Mouse (Mus musculus) midbrain, embryonic 16.5 days (tissue): ENCODE measurements around the gene Abl2. TPM values are rescaled to one million over a fixed set of nuclear protein-coding genes. Genes with fewer than 3 reads are reported as not detected.

Source experiments
- ATAC-seq: fragments of 200-750 bp; cut with Nextera tagmentation; 2 replicates; pipeline ENCODE4 v1.8.0; 2017; ENCODE audit warnings: moderate TSS enrichment
- H3K27ac ChIP-seq: fragments of 300-500 bp; sonication (generic); 2 replicates; pipeline ENCODE4 v1.5.1; 2014; ENCODE audit warnings: mild to moderate bottlenecking, low read length, mixed read lengths
- H3K27me3 ChIP-seq: fragments of 300-500 bp; sonication (generic); 2 replicates; pipeline ENCODE4 v1.6.1; 2014; ENCODE audit warnings: low read depth, low read length, mixed read lengths; ENCODE audit not compliant: control insufficient read depth, insufficient read depth
- H3K36me3 ChIP-seq: fragments of 300-500 bp; sonication (generic); 2 replicates; pipeline ENCODE4 v1.6.1; 2014; ENCODE audit warnings: mild to moderate bottlenecking, low read length, moderate library complexity, mixed read lengths; ENCODE audit not compliant: control insufficient read depth, insufficient read depth
- H3K4me1 ChIP-seq: fragments of 300-500 bp; sonication (generic); 2 replicates; pipeline ENCODE4 v1.6.1; 2014; ENCODE audit warnings: mild to moderate bottlenecking, low read length, mixed read lengths; ENCODE audit not compliant: control insufficient read depth, insufficient read depth
- H3K4me2 ChIP-seq: fragments of 300-500 bp; sonication (generic); 2 replicates; pipeline ENCODE4 v1.6.1; 2014; ENCODE audit warnings: mild to moderate bottlenecking, low read length, mixed read lengths
- H3K4me3 ChIP-seq: fragments of 300-500 bp; sonication (generic); 2 replicates; pipeline ENCODE4 v1.5.1; 2014; ENCODE audit warnings: low read depth, mild to moderate bottlenecking, low read length, moderate library complexity, mixed read lengths
- H3K9ac ChIP-seq: fragments of 300-500 bp; sonication (generic); 2 replicates; pipeline ENCODE4 v1.6.1; 2014; ENCODE audit warnings: low read depth, low read length, mixed read lengths
- H3K9me3 ChIP-seq: fragments of 300-500 bp; sonication (generic); replicated peaks from 2 replicates; pipeline ENCODE4 v1.6.1; 2014; ENCODE audit warnings: mild to moderate bottlenecking, low read length, mixed read lengths; ENCODE audit not compliant: control insufficient read depth, poor library complexity, severe bottlenecking
- WGBS: fragments of 180-500 bp; shearing (Covaris S2); extraction: QIAGEN DNeasy Blood & Tissue Kit; methylation state at CpG from one replicate; pipeline ENCODE4 v1.1.7; 2014; 5-methylcytosine and 5-hydroxymethylcytosine counted together
- polyA plus RNA-seq: library from polyadenylated mRNA; unstranded; fragments of >200 nt; fragmentation: Nextera tagmentation; extraction: Ambion mirVana; gene quantifications from 2 replicates; pipeline ENCODE4 v1.2.1, GENCODE M21; 2015

Abl2 gene
- polyA plus RNA-seq, 1 experiment from 2014 or later, result 6.7 TPM

DNA sequence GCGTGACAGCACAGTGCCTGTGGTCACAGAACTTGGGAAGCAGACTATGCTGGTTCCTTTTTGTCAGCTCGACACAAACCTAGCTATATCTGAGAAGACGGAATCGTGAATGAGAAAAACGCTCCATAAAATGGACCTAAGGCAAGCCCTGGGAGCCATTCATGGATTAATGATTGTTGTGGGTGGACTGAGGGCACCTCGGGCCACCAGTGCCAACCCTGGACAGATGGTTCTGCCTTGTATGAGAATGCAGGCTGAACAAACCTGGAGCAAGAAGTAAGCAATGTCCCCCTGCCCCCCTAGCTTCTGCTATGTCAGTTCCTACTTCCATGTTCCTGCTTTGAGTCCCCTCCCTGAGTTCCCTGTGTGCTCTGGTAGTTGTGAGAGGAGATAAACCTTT lies 20.9 kb upstream of the Abl2 start:
- no peak for ATAC-seq
- Histone ChIP-seq H3K27me3 (no peaks in the 10 kb centered on the region), H3K36me3 (no peaks in the 10 kb centered on the region), H3K9ac (no peak overlapping the region), H3K9me3 (no peaks in the 10 kb centered on the region), H3K27ac (no peak overlapping the region), H3K4me3 (no peak overlapping the region), H3K4me2 (no peak overlapping the region), H3K4me1 (no peaks in the 10 kb centered on the region)
- 84% methylated on average over 6 of the region's 6 CpGs for WGBS

- Histone ChIP-seq H3K36me3 (no peaks in the 10 kb centered on the region), H3K9me3 (no peaks in the 10 kb centered on the region), H3K4me2 (no peak overlapping the region), H3K9ac (no peak overlapping the region), H3K4me3 (no peak overlapping the region), H3K4me1 (no peaks in the 10 kb centered on the region), H3K27me3 (no peaks in the 10 kb centered on the region), H3K27ac (no peak overlapping the region)
- ATAC-seq, result no peak
- WGBS, result 75% methylated on average over 3 of the region's 3 CpGs
These were observed 20.2 kb upstream of the Abl2 start for GRCm38 (mm10) chr1:156538382-156538781.

DNA sequence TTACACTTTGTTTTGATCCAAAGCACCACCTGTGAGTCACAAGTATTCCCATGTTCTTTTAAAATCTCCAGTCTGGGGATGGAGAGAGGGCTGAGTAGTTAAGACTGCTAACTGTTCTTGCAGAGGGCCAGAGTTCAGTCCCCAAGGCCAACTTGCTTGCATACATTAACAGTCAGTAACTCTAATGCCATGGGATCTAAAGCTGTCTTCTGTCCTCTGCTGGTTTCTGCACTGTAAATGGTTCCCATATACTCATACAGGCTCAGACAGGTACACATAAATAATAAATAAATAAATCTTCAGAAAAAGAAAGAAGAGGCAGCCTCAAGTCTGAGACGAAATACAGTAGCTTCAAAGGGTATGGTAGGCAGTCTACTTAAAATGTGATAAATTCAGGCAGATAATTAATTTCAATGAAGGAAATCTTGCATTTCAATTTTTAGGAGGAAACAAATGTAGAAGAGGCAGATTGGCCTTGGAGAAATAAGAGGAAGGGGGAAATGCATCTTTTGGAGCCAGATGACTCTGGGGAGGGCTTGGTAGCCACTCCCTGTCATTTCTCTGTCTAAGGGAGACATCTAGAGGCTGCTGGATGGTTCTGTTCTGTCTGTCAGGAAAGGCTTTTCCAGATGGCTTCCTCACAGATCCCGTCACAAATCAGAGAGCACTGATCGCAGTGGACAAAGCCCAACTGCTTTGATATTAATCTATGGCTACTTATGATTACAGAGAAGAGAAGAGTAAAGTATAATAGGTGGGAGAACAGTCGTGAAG lies 18.6 kb upstream of the Abl2 start:
- Histone ChIP-seq H3K9me3 (no peaks in the 10 kb centered on the region), H3K4me1 (no peaks in the 10 kb centered on the region), H3K4me3 (no peak overlapping the region), H3K27me3 (no peaks in the 10 kb centered on the region), H3K4me2 (no peak overlapping the region), H3K9ac (no peak overlapping the region), H3K27ac (no peak overlapping the region), H3K36me3 (no peaks in the 10 kb centered on the region)
- ATAC-seq, result peak; percentile 87; the same call in 1 of the 2 replicates
- WGBS, result 37% methylated on average over 4 of the region's 4 CpGs

GRCm38 (mm10) chr1:156543999-156544398 lies 14.6 kb upstream of the Abl2 start:
- H3K4me1 ChIP-seq, result no peaks in the 10 kb centered on the region
- no peaks in the 10 kb centered on the region for H3K9me3 ChIP-seq
- no peak overlapping the region for H3K4me3 ChIP-seq
- H3K4me2 ChIP-seq, result no peak overlapping the region
- H3K27ac ChIP-seq, result no peak overlapping the region
- no peaks in the 10 kb centered on the region for H3K36me3 ChIP-seq
- WGBS, result 48% methylated on average over 12 of the region's 12 CpGs
- H3K27me3 ChIP-seq, result no peaks in the 10 kb centered on the region
- H3K9ac ChIP-seq, result no peak overlapping the region
- ATAC-seq, result no peak

DNA sequence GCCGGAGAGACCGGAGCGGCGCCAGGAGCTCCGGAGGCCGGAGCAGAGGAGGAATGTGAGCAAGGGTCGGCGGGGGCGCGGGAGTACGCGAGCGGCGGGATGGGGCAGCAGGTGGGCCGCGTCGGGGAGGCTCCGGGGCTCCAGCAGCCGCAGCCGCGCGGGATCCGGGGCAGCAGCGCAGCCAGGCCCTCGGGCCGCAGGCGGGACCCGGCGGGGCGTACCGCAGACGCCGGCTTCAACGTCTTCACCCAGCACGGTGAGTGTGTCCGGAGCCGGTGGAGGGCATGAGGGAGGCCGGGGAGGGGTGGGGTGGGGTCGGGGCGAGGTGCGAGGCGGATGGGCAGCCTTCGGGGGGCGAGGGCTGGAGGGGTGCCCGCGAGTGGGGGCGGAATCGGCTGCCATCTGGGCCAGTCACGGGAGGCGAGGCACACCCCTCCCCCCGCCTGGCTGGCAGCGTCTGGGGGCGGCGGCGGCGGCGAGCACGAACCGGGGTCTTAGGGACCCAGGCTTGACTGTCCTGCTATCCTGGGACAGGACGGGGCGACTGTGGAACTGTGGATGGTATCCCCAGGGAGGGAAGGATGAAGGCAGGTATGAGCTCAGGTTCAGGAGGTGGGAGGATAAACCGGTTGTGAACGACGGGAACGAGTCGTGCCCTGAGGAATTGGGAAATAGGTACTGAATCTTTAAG lies 509 bp downstream of the Abl2 start:
- peaks cover 17% of the 10 kb centered on the region for H3K4me1 ChIP-seq
- H3K36me3 ChIP-seq, result no peaks in the 10 kb centered on the region
- no peaks in the 10 kb centered on the region for H3K27me3 ChIP-seq
- peak overlapping the region; percentile 75 for H3K4me2 ChIP-seq
- peak overlapping the region; percentile 86 for H3K4me3 ChIP-seq
- H3K9me3 ChIP-seq, result no peaks in the 10 kb centered on the region
- H3K27ac ChIP-seq, result peak overlapping the region; percentile 97
- ATAC-seq, result peak; percentile 71
- peak overlapping the region; percentile 93 for H3K9ac ChIP-seq
- under 1% methylated on average over 53 of the region's 66 CpGs for WGBS

DNA sequence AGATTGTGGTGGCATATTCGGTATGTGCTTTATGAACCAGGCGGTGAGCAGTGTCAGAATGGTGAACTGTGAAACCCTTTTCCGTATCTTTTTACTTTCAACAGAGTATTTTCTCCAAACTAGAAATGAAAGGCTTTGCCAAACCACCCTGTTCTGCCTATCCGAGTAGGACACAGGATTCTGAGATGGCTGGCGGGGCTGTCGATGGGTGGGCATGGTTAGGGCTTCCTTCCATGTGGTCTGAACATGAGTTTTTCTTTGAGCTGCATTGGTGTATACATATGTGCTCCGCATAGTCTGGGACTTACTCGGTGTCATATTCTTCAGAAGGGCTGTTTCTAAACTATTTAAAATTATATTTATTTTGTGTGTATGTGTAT lies 1.0 kb downstream of the Abl2 start:
- H3K4me1 ChIP-seq, result peaks cover 17% of the 10 kb centered on the region
- peak overlapping the region; percentile 86 for H3K4me3 ChIP-seq
- ATAC-seq, result 0 out of 2 replicates have a peak, but pooled peaks have one; percentile 19
- peak overlapping the region; percentile 97 for H3K27ac ChIP-seq
- WGBS, result 12% methylated on average over 8 of the region's 8 CpGs
- H3K36me3 ChIP-seq, result no peaks in the 10 kb centered on the region
- H3K9me3 ChIP-seq, result no peaks in the 10 kb centered on the region
- no peaks in the 10 kb centered on the region for H3K27me3 ChIP-seq
- peak overlapping the region; percentile 93 for H3K9ac ChIP-seq
- H3K4me2 ChIP-seq, result peak overlapping the region; percentile 75

DNA sequence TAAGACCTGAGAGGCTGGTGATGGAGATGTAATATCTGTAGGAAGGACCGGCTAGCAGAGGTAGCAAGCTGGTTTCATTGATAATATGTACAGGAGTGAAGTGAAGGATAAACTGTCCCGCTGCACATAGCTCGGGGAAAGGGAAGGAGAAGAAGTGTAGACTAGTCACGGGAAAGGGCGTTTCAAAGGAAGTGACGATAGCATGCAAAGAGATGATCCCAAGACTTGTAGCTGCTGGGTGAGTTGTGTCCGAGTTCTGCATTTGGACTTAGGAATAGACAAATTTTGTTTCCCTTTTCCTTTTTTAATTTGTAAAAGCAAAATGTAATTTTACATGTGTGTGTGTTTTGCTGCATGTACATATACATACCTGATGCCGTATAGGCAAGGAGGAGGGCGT lies 1.9 kb downstream of the Abl2 start:
- Histone ChIP-seq H3K9ac (no peak overlapping the region), H3K27me3 (no peaks in the 10 kb centered on the region), H3K4me1 (peaks cover 17% of the 10 kb centered on the region), H3K4me3 (no peak overlapping the region; the same call in 1 of the 2 replicates), H3K9me3 (no peaks in the 10 kb centered on the region), H3K36me3 (no peaks in the 10 kb centered on the region), H3K4me2 (peak overlapping the region; percentile 75), H3K27ac (no peak overlapping the region)
- 89% methylated on average over 9 of the region's 9 CpGs for WGBS
- ATAC-seq, result no peak

- no peaks in the 10 kb centered on the region for H3K9me3 ChIP-seq
- WGBS, result 58% methylated on average over 2 of the region's 2 CpGs
- H3K27ac ChIP-seq, result no peak overlapping the region
- no peaks in the 10 kb centered on the region for H3K27me3 ChIP-seq
- H3K36me3 ChIP-seq, result no peaks in the 10 kb centered on the region
- no peak overlapping the region for H3K4me3 ChIP-seq
- H3K4me2 ChIP-seq, result no peak overlapping the region
- H3K4me1 ChIP-seq, result peaks cover 11% of the 10 kb centered on the region
- ATAC-seq, result no peak
- H3K9ac ChIP-seq, result no peak overlapping the region
These were observed 6.7 kb downstream of the Abl2 start for GRCm38 (mm10) chr1:156565328-156565727.

DNA sequence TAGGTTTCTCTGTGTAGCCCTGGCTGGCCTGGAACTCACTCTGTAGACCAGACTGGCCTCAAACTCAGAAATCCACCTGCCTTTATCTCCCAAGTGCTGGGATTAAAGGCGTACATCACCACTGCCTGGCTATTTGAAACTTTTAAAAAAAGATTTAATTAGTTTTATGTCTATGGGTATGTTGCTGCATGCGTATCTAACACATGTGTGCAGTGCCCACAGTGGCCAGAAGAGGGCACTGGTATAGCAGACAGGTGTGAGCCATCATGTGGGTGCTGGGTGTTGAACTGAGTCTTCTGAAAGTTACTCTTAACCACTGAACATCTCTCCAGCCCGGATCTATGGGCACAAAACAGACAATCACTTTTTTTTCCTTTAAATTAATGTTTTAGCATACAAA lies 7.5 kb downstream of the Abl2 start:
- Histone ChIP-seq H3K4me3 (no peak overlapping the region), H3K9ac (no peak overlapping the region), H3K27me3 (no peaks in the 10 kb centered on the region), H3K4me1 (peaks cover 5% of the 10 kb centered on the region; the same call in 1 of the 2 replicates), H3K9me3 (no peaks in the 10 kb centered on the region), H3K4me2 (no peak overlapping the region), H3K36me3 (no peaks in the 10 kb centered on the region), H3K27ac (no peak overlapping the region)
- 96% methylated on average over 3 of the region's 3 CpGs for WGBS
- no peak for ATAC-seq
